Mouse (Mus musculus) bone marrow macrophage, adult 2 months (primary cell): Measurements from ENCODE around the gene Fryl.

ENCODE experiments used
- CTCF ChIP-seq: IDR thresholded peaks from 2 replicates; pipeline ENCODE4 v1.5.1; 2012; ENCODE audit warnings: low read depth, mild to moderate bottlenecking, low read length, moderate library complexity
- POLR2A ChIP-seq: IDR thresholded peaks from 2 replicates; pipeline ENCODE4 v1.6.1; 2012; ENCODE audit warnings: mild to moderate bottlenecking, low read depth, low read length, borderline replicate concordance

DNA sequence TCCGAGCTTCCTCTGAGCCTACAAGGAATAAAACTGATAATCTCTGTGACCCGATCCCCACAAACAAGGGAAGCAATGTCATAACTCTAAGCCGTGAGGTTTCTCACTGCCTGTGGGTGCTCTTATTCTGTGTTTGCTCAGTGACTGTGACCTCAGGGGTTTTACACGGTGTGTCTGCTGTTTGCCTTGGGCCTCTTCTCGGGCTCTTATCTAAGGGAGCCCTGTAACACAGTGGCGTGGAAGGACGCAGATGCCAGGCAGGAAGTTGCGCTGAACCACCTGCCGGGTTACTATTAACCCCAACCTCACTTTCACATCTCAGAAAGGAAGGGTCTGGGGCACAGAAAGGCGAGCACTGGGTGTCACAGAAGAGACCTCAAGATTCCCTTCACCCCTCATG is 62.8 kb downstream of the Fryl start:
- TF ChIP-seq CTCF (no peak), POLR2A (no peak)
